Mouse (Mus musculus) neural tube, embryonic 10.5 days (tissue): ENCODE measurements around the gene Slc38a2.

Source experiments
- DNase-seq: peaks from one replicate; pipeline ENCODE4 v3.0.0-alpha.2; 2017; ENCODE audit warnings: low spot score; ENCODE audit errors: extremely low spot score

The Slc38a2 gene

GRCm38 (mm10) chr15:96696486-96697284, 2.8 kb downstream of the Slc38a2 start:
- no peak for DNase-seq

DNA sequence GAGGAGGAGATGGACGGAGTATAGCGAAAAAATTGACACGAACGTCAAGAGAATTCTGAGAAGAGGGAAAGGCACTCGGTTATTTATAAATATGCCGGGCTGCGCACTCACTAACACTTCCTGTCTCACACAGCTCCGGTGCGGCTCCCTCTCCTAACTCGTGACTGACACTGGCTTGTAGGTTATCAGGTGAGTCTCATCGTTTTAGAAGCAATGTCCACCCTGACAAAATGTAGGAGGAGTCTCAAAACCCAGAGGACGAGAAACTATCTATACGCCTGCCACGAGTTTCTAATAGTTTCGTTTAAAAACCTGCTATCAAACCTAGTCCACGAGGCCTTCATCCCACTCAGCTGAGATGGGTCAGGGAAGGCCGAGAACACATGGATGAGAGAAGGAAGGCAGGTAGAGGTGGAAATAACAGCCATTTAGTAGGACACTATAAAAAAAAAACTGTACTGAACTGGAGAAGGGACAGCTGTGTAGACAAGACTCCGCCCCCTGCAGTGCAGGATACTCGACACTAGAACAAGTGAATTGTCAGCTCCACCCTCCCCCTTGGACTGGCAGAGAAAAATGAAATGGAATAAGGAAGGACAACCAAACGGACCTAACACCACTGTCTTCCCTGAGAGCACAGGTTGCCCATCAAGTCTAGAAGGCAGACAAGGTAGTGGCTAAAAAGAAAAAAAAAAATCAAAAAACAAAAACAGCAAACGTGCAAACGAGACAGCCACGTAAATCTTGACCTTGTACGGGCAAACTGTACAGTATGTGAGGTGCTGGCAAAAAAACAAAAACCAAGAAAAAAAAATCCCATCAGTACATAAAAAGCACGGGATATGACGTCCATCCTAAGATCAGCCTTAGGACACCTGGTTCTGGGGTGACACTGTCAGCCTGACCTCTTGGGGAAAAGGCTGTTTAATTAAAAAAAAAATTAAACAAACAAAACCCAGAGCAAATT, 3.8 kb downstream of the Slc38a2 start:
- DNase-seq: no peak

GRCm38 (mm10) chr15:96694988-96695387, 4.5 kb downstream of the Slc38a2 start:
- no peak for DNase-seq

- DNase-seq: no peak
These were observed 5.8 kb downstream of the Slc38a2 start for GRCm38 (mm10) chr15:96693688-96694087.

GRCm38 (mm10) chr15:96692401-96692800, 7.1 kb downstream of the Slc38a2 start:
- no peak for DNase-seq

- DNase-seq: no peak
These were observed 8.1 kb downstream of the Slc38a2 start for GRCm38 (mm10) chr15:96691381-96691780.

DNA sequence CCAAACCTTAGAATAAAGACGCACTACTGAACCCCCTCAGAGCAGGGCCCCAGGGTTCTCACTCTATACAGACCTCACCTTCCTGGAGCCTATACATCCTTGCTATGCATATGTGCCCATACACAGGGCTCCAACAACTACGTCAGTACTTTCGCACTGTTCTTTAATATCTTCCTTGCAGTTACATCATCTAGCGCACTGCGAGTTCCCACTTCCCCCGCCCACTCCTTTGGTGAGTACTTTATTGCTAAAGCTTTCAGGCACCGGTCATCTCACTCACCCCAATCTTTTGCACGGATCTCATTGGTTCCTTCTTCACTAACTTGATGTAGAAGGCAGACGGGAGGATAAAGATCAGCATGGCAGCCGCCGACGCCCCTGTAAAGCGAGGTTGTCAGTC, 8.7 kb downstream of the Slc38a2 start:
- DNase-seq: no peak

- DNase-seq: no peak
These were observed 9.6 kb downstream of the Slc38a2 start for GRCm38 (mm10) chr15:96689919-96690318.

GRCm38 (mm10) chr15:96688784-96689318, 10.7 kb downstream of the Slc38a2 start:
- DNase-seq: no peak

- no peak for DNase-seq
These were observed 11.5 kb downstream of the Slc38a2 start for GRCm38 (mm10) chr15:96688036-96688435.

GRCm38 (mm10) chr15:96687366-96687765, 12.2 kb downstream of the Slc38a2 start:
- DNase-seq: no peak

DNA sequence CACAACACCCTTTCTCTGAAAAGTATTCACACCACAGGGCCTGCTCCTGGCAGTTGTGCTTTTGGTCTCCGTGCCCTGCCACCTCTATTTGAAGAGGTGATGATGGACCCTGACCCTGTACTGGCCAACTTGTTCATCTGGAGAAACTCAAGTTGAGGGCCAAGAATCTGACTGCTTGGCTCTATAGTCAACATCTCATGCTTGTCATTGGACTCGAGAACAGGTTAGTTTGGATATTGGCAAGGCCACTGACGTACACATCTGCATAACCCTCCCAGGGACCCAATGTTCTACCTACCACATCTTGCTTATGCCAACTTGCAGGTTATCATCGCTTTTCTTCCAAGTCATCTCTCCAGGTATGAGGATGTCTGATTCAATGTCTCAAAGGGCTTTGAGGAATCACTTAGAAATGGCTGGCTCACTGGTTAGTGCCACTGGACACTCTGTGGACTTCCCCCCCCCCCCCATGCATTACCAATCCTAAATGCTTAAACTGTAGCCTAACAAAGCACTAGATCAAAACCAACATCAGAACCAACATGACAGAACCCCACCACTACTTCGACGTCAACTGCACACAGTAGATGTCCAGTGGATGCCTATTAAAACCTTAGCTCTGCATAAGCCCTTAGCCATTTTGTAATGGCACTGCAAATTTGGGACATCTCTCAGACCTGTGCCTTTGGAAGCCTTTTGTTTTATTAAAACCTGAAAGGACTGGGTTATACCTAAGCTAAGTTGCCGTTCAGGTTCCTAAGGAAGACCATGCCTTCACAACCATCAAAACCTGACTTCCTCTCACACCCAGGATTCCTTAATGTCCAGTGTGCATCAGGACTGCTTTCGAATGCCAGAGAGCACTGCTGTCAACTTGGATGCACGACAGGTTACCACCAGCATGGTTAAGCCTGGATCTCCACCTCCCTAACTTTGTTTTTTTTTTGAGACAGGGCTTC, 13.1 kb downstream of the Slc38a2 start:
- DNase-seq: no peak

DNA sequence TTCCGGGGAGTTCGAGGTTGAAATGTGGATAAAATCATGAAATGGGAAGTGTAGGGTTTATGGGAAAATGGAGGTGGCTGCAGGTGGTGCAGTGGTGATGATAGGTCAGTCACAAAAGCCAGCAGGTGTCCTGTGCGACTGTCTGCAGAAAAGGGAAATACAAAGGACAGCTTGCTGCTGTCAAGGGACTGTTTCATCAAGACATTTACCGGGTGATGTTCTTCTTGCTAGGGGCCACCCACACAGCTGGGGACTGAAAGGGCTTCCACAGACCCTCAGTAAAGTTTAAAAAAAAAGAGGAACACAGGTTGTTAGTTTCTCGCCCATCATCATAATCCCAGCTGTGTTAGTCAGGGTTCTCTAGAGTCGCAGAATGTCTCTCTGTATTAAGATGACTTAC, 14.3 kb downstream of the Slc38a2 start:
- DNase-seq: no peak

DNA sequence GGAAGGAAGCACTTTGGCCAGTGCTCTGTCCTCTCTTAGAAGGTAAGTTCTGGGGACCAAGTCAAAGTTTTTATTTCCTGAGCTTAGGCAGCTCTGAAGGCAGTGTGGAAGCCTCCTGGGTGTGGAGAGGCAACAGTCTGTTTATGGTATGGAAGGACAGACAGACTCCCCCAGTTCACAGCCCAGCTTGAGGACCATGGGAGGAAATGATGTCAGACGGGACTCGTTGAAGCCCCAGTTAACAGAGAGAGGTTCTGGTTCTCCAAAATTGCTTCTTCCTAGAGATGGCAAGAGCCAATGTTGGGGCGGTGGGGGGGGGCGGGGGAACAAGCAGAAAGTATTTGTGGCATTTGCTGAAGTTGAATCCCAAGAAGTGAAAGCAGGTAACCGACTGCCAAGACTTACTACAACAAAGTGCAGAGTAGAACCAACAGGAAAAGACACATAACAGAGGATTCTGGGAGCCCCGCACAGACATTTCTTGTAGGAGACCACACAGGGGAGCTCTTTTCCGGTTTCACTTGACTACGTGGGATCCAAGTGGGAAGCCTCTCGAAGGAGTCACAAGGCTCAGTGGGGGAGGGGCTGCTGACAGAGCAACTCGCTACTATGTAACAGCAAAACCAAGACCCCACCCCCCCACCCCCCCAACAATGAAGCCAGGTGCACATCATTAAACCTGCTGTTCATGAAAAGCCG, 15.2 kb downstream of the Slc38a2 start:
- DNase-seq: no peak

GRCm38 (mm10) chr15:96678871-96679773, 20.4 kb downstream of the Slc38a2 start:
- no peak for DNase-seq

- no peak for DNase-seq
These were observed 23.0 kb downstream of the Slc38a2 start for GRCm38 (mm10) chr15:96676518-96676917.

DNA sequence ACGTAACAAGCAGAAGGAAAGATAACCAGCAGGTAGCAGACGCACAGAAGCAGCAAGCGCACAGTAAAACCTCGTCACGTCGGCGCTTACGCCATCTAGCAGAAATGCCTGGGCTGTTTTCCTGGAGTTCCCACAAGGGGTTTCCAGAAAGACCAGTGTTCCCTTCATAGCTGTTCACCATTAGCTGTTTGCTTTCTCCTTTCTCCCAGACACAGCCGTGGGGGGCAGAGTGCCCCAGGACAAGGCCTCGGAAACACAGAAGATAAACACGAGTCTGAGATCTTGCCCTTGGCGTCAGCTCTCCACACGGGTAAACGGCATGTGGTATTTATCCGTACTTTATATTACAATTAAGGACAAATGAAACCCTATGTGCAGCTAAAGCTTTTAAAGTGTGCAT, 23.8 kb downstream of the Slc38a2 start:
- DNase-seq: no peak

GRCm38 (mm10) chr15:96675055-96675454, 24.5 kb downstream of the Slc38a2 start:
- no peak for DNase-seq

DNA sequence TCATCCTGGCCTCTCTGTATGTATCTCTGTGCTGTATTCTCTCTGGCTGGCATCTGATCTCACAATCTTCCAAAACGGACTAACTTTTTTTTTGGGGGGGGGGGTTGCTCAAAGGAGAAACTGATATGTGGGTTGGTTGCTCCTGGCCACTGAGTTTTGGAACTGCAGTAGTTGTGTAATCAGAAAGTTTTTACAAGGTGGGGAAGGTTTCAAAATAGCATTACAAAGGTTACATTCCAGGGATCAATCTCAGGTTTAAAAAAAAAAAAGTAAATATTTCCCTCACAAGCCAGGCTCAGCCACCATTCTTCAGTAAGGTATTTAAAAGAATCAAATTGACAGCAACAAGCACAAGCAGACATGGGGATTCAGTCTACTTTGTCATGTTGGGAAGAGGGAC, 25.4 kb downstream of the Slc38a2 start:
- DNase-seq: no peak
